Mouse (Mus musculus) lung, embryonic 15.5 days (tissue): ENCODE measurements around the gene Mad2l2. TPM values are rescaled to one million over a fixed set of nuclear protein-coding genes. Genes with fewer than 3 reads are reported as not detected.
"Not testable (repeated sequence)": the region's sequence is repeated elsewhere in the genome, so short reads cannot be mapped to it uniquely, and the experiment has no call there.

ENCODE experiments used
- ATAC-seq: fragments of 200-750 bp; cut with Nextera tagmentation; 2 replicates; pipeline ENCODE4 v1.8.0; 2017; ENCODE audit warnings: moderate number of reproducible peaks, borderline replicate concordance; ENCODE audit not compliant: low FRiP score, low TSS enrichment; ENCODE audit errors: extremely low read depth
- H3K27ac ChIP-seq: fragments of 300-500 bp; sonication (generic); 2 replicates; pipeline ENCODE4 v1.5.1; 2015; ENCODE audit warnings: moderate library complexity, mild to moderate bottlenecking, inconsistent platforms
- H3K27me3 ChIP-seq: fragments of 300-500 bp; sonication (generic); 2 replicates; pipeline ENCODE4 v1.6.1; 2015; ENCODE audit warnings: inconsistent platforms
- H3K36me3 ChIP-seq: fragments of 300-500 bp; sonication (generic); 2 replicates; pipeline ENCODE4 v1.6.1; 2015; ENCODE audit warnings: inconsistent platforms
- H3K4me1 ChIP-seq: fragments of 300-500 bp; sonication (generic); 2 replicates; pipeline ENCODE4 v1.6.1; 2015; ENCODE audit warnings: inconsistent platforms
- H3K4me2 ChIP-seq: fragments of 300-500 bp; sonication (generic); 2 replicates; pipeline ENCODE4 v1.6.1; 2015; ENCODE audit warnings: inconsistent platforms, mild to moderate bottlenecking, moderate library complexity
- H3K4me3 ChIP-seq: fragments of 300-500 bp; sonication (generic); 2 replicates; pipeline ENCODE4 v1.5.1; 2015; ENCODE audit warnings: mild to moderate bottlenecking, inconsistent platforms
- H3K9ac ChIP-seq: fragments of 300-500 bp; sonication (generic); 2 replicates; pipeline ENCODE4 v1.6.1; 2015; ENCODE audit warnings: inconsistent platforms
- H3K9me3 ChIP-seq: fragments of 300-500 bp; sonication (generic); 2 replicates; pipeline ENCODE4 v1.6.1; 2016; ENCODE audit warnings: inconsistent platforms
- WGBS: fragments of 180-500 bp; shearing (Covaris S2); methylation state at CpG from one replicate; pipeline ENCODE4 v1.1.7; 2015; 5-methylcytosine and 5-hydroxymethylcytosine counted together
- microRNA-seq: library from miRNA; unstranded; fragments of <30 nt; microRNA quantifications from one replicate; pipeline ENCODE4, GENCODE M21; 2016
- polyA plus RNA-seq: library from polyadenylated mRNA; unstranded; fragments of >200 nt; fragmentation: Nextera tagmentation; extraction: Ambion mirVana; gene quantifications from 2 replicates; pipeline ENCODE4 v1.2.1, GENCODE M21; 2015

Mad2l2 gene
- polyA plus RNA-seq, 1 experiment from 2014 or later, result 51.9 TPM

DNA sequence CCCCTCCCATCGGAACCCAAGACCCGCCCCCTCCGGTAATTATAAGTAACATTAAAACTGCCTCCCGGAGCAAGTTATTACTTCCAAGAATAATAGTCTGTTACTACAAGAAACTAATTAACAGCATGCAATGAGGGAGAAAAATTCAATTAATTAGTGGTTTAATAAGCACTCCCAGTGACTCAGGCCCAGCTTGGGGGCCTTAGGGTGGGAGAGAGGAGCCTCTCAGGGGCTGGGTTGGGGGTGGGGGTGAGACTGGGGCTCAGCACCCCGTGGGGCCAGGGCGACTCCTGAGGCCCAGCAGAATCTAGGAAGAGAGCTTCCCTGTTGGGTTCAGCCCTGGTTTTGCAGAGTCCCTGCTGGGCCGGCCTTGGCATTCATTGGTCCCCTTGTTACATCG lies 52.2 kb downstream of the Mad2l2 start:
- H3K4me2 ChIP-seq, result no peak overlapping the region
- H3K9ac ChIP-seq, result no peak overlapping the region
- no peaks in the 10 kb centered on the region for H3K36me3 ChIP-seq
- ATAC-seq, result no peak
- H3K4me3 ChIP-seq, result no peak overlapping the region
- no peaks in the 10 kb centered on the region for H3K9me3 ChIP-seq
- H3K27ac ChIP-seq, result no peak overlapping the region
- H3K27me3 ChIP-seq, result peaks cover 9% of the 10 kb centered on the region; the same call in 1 of the 2 replicates
- WGBS, result 36% methylated on average over 8 of the region's 8 CpGs
- no peaks in the 10 kb centered on the region for H3K4me1 ChIP-seq

DNA sequence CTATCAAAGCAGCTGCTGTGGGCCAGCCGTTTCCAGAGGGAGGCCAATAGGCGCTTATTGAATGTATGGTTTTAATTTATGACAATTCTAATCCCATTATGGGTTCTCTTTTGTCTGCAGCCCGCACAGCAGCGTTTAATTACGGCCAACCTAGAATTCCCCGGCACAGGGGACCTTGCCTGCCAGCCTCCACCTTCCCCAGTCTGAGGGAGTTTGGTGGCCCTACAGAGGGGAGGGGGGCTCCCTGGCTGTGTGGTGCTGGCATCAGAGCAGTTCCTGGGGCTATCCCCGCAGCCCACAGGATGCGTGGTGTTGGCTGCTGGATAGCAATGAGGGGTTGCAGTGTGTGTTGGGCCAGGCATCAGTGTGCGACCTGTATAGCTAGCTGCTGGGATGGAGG lies 54.4 kb downstream of the Mad2l2 start:
- no peak overlapping the region for H3K27ac ChIP-seq
- H3K9me3 ChIP-seq, result no peaks in the 10 kb centered on the region
- H3K4me1 ChIP-seq, result no peaks in the 10 kb centered on the region
- no peak overlapping the region for H3K4me2 ChIP-seq
- 68% methylated on average over 9 of the region's 9 CpGs for WGBS
- no peaks in the 10 kb centered on the region for H3K36me3 ChIP-seq
- H3K27me3 ChIP-seq, result no peaks in the 10 kb centered on the region
- no peak for ATAC-seq
- H3K9ac ChIP-seq, result no peak overlapping the region
- H3K4me3 ChIP-seq, result no peak overlapping the region

GRCm38 (mm10) chr4:148185819-148186218 lies 55.6 kb downstream of the Mad2l2 start:
- no peak overlapping the region for H3K4me2 ChIP-seq
- no peak overlapping the region for H3K27ac ChIP-seq
- no peak for ATAC-seq
- H3K36me3 ChIP-seq, result no peaks in the 10 kb centered on the region
- no peak overlapping the region for H3K9ac ChIP-seq
- no peaks in the 10 kb centered on the region for H3K27me3 ChIP-seq
- H3K4me3 ChIP-seq, result no peak overlapping the region
- no peaks in the 10 kb centered on the region for H3K9me3 ChIP-seq
- 63% methylated on average over 4 of the region's 4 CpGs for WGBS
- H3K4me1 ChIP-seq, result no peaks in the 10 kb centered on the region

DNA sequence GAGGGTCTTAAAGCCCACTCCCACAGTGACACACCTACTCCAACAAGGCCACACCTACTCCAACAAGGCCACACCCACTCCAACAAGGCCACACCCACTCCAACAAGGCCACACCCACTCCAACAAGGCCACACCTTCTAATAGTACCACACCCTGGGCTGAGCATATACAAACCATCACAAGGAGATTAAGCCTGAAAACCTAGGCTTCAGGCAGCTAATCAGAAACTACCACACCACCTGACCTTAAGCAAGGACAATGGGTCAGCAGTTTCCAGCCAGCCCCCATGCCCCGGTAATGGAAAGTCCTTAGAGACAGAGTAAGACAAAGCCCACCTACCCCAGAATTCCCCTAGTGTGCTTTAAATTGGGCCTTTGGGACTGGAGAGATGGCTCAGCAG lies 58.6 kb downstream of the Mad2l2 start:
- H3K4me3 ChIP-seq, H3K9me3 ChIP-seq, ATAC-seq, H3K36me3 ChIP-seq, H3K4me1 ChIP-seq, H3K27me3 ChIP-seq, H3K27ac ChIP-seq, H3K4me2 ChIP-seq, H3K9ac ChIP-seq: not testable (repeated sequence)
- WGBS, result 88% methylated on average over 1 of the region's 1 CpGs

DNA sequence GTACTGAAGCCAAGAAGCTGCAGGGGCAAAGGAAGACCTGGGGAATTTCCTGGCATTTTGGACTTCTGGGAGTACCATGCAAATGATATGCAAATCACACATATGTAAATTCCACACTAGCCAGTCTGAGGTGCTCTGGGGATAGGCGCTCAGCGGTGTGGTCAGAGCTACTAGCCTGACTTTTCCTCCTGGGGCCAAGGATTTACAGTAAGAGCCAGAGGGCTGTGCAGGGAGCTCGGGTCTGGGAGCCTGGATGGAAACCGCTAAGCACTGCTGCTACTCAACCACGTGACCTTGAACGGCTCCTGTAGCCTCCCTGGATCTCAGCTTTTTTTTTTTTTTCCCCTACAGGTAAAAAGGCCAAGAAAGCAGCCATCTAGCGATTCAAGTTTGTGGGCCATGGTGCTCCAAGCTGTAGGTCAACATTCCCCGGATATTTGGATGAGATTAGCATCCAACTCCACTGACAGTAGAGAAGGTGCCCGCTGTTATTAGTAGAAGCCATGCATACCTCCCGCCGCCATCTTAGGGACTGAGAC lies 62.6 kb downstream of the Mad2l2 start:
- no peak for ATAC-seq
- 25% methylated on average over 11 of the region's 11 CpGs for whole genome bisulfite sequencing
- Histone ChIP-seq H3K36me3 (no peaks in the 10 kb centered on the region), H3K9ac (no peak overlapping the region), H3K27me3 (no peaks in the 10 kb centered on the region), H3K9me3 (no peaks in the 10 kb centered on the region), H3K4me3 (no peak overlapping the region), H3K27ac (no peak overlapping the region), H3K4me2 (no peak overlapping the region), H3K4me1 (no peaks in the 10 kb centered on the region)

- Histone ChIP-seq H3K4me2 (no peak overlapping the region), H3K27ac (no peak overlapping the region), H3K9ac (no peak overlapping the region), H3K4me3 (no peak overlapping the region), H3K36me3 (no peaks in the 10 kb centered on the region), H3K4me1 (no peaks in the 10 kb centered on the region), H3K9me3 (no peaks in the 10 kb centered on the region), H3K27me3 (no peaks in the 10 kb centered on the region)
- ATAC-seq, result no peak; the same call in 1 of the 2 replicates
Measured at GRCm38 (mm10) chr4:148194400-148194799, 64.2 kb downstream of the Mad2l2 start.

Small RNA genes within 50 kb of the gene (microRNA-seq; reads per million reads assigned to microRNA genes)
- gene Mir7022, result not detected

Other genes starting within 250 kb of the Mad2l2 start
- gene Mfn2, start 225.7 kb upstream of the Mad2l2 start, polyA plus RNA-seq, result 34.0 and 36.2 TPM in 2 replicates
- 46.3 and 48.4 TPM in 2 replicates for gene Plod1, start 193.6 kb upstream of the Mad2l2 start, polyA plus RNA-seq
- 15.4 and 17.0 TPM in 2 replicates for gene 2510039O18Rik, start 189.5 kb upstream of the Mad2l2 start, polyA plus RNA-seq
- gene Nppb, start 144.6 kb upstream of the Mad2l2 start, polyA plus RNA-seq, result 1.6 and 3.8 TPM in 2 replicates
- 72.2 and 157 TPM in 2 replicates for gene Nppa, start 129.7 kb upstream of the Mad2l2 start, polyA plus RNA-seq
- gene Clcn6, start 91.6 kb upstream of the Mad2l2 start, polyA plus RNA-seq, result 4.5 and 5.0 TPM in 2 replicates
- 18.9 and 21.1 TPM in 2 replicates for gene Mthfr, start 91.3 kb upstream of the Mad2l2 start, polyA plus RNA-seq
- 13.3 and 15.9 TPM in 2 replicates for gene Agtrap, start 42.4 kb upstream of the Mad2l2 start, polyA plus RNA-seq
- 0.07 TPM in 1 of 2 replicates, not detected in the other for gene Draxin, start 314 bp downstream of the Mad2l2 start, polyA plus RNA-seq
- gene Fbxo6, start 21.8 kb downstream of the Mad2l2 start, polyA plus RNA-seq, result 14.2 and 15.9 TPM in 2 replicates
- gene Fbxo44, start 30.1 kb downstream of the Mad2l2 start, polyA plus RNA-seq, result 12.1 and 13.4 TPM in 2 replicates
- 1.0 and 1.7 TPM in 2 replicates for gene Fbxo2, start 30.2 kb downstream of the Mad2l2 start, polyA plus RNA-seq
- gene Disp3, start 157.6 kb downstream of the Mad2l2 start, polyA plus RNA-seq, result 0.10 and 0.14 TPM in 2 replicates